Mouse (Mus musculus) embryonic stem cell, embryonic (primary cell): ENCODE results near the gene Slc38a2.

Experiments used
- CTCF ChIA-PET, 4 experiments: fragments of 300-600 bp in 2 of 4; fragments of 350-600 bp in 2 of 4; sonication (Branson Sonifier 250); formaldehyde crosslinking; loops; one replicate each; lab custom pipeline; 2022; ENCODE audit warnings: inconsistent platforms in 2 of 4; lab: Charles Lee
- POLR2A ChIA-PET, 4 experiments: fragments of 300-600 bp in 2 of 4; fragments of 350-600 bp in 2 of 4; sonication (Branson Sonifier 250); formaldehyde crosslinking; loops; one replicate each; lab custom pipeline; 2022; ENCODE audit warnings: antibody characterized with exemption in 4 of 4, inconsistent platforms in 1 of 4; lab: Charles Lee

The Slc38a2 gene

DNA sequence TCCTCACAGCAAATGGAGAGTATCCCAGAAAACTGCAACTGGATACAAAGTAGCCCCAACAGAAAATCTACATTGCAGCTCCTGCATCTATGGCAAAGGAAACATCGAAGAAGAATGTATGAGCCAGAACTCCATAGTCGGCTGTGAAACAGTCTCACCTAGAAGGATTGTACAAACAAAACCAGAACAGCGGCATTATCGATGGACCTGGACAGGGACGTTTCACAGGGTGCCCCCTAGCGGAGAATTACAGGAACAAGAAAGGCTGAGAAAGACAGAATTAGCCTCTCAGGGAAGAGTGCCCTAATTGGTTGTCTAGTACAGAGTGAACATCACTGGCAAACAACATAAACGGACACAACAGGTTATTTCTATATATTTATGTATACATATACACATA, 32.9 kb downstream of the Slc38a2 start:
- POLR2A ChIA-PET, result interaction anchor here in 2 of 4 experiments (0.5 to 2.0 kb wide), 9 partner anchors 8 to 124 kb away, joined by 3 to 13 read pairs (median 4); no protein-coding TSS in a partner anchor

DNA sequence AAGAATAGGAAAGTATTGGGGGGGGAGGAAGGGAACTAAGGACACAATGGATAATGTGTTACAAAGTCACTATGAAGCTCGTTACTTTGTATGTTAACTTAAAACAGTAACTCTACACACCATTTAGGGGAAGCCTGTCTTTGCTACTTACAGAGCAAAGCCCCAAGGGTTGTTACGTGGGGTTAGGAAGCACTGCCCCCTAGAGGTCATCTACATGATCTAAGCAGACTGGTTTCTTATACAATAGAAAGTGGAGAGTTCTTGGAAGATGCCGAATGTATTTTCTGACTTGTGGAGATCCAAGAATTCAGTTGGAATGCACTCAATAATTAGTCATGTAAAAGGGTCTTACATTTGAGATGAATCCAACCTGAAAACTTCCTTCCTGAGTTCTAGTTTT, 33.6 kb downstream of the Slc38a2 start:
- POLR2A ChIA-PET, result interaction anchor here in 3 of 4 experiments (0.6 to 1.4 kb wide), 7 partner anchors 24 to 150 kb away, joined by 3 to 4 read pairs (median 3); no protein-coding TSS in a partner anchor
- CTCF ChIA-PET, result interaction anchor here (0.6 to 3.2 kb wide), 16 partner anchors 8 to 541 kb away, joined by 3 to 15 read pairs (median 4); no protein-coding TSS in a partner anchor

More for the DNA sequence above, 32.9 kb downstream of the Slc38a2 start:
- CTCF ChIA-PET, result interaction anchor here (0.6 to 3.2 kb wide), 20 partner anchors 9 to 855 kb away, joined by 3 to 15 read pairs (median 4); no protein-coding TSS in a partner anchor

DNA sequence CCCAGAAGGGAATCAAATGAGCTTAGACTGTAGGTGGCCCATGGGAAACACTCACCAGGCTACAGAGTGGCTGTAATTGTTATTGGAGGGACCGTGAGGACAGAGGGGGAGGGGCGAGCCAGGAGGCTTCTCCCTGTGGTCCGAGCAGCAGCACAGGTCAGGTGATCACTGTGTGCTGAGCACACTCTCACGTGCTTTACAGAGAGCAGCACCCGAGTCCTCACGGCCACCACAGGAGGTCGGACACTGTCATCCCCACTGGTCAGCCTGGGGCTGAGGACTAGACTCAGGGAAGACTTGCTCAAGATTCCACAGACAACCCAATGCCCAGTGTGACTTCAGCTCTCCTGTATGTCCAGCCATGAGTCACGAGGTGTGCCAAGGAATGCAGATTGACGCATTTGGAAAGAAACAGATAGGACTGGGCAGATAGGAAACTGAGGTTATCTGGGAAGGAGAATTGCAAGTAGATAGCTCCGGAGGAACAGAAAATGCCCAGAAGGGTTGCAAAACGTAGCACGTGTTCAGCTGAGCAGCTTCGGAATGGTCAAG, 38.9 kb downstream of the Slc38a2 start:
- POLR2A ChIA-PET, result interaction anchor here in 3 of 4 experiments (0.6 to 23.6 kb wide), 31 partner anchors 14 to 425 kb away, joined by 3 to 275 read pairs (median 5); partner anchors contain the start of gene Slc38a1 (in 2 of the 3)
- CTCF ChIA-PET, result interaction anchor here in 3 of 4 experiments (0.6 to 1.5 kb wide), 5 partner anchors 14 to 1999 kb away, joined by 3 to 9 read pairs (median 6); no protein-coding TSS in a partner anchor

DNA sequence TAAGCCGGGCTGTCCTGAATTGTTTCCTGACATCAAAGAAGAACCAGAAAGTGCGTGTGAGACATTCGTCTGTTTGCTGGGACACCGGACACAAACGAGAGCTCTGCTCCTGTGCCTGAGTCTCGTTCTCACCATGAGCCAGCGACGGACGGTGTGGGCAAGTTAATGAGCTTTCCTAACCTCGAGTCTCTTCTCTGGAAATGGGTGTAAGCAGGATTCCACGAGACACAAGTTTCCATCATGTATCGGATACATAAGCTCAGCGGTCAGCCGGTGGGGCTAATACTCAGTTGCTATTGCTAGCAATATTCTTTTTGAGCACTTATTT, 41.3 kb downstream of the Slc38a2 start:
- ChIA-PET CTCF (interaction anchor here in 3 of 4 experiments (0.5 to 1.8 kb wide), 8 partner anchors 8 to 313 kb away, joined by 3 to 10 read pairs (median 4); no protein-coding TSS in a partner anchor), POLR2A (interaction anchor here in 3 of 4 experiments (0.5 to 23.6 kb wide), 47 partner anchors 8 to 993 kb away, joined by 3 to 275 read pairs (median 5); partner anchors contain the start of gene Slc38a1 (in 2 of the 3))

DNA sequence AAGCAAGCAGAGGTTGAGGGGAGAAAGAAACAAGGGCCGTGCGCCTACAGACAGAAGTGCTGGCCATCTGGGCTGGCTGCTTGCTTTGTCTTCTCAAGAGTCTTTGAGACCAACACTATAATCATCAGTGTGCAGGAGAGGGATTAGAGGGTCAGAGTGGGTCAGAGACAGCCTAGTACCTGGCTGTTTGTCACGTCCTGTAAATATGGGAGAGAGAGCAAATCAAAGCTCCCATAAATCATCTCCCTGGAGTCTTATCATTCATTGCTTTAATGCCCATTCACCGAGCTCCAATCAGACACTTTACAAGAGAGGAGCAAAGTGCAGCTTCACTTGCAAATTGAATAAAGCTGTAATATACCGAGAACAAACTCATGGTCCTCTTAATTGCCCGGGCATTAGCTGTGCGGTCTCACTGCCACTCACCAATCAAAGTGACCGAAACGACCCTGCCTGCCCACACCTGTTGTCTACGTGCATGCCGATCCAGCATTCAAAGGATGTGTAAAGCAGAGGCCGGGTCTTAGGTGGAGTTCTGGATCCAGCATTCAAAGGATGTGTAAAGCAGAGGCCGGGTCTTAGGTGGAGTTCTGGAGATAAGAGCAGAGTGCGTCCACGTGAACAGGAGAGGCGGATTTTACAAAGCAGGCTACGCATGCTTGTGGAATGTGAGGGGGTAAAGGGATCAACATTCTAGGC, 41.8 kb downstream of the Slc38a2 start:
- ChIA-PET POLR2A (interaction anchor here in 3 of 4 experiments (0.5 to 23.6 kb wide), 37 partner anchors 8 to 378 kb away, joined by 3 to 275 read pairs (median 5); partner anchors contain the start of gene Slc38a1 (in 2 of the 3)), CTCF (interaction anchor here (0.5 to 1.8 kb wide), 8 partner anchors 9 to 313 kb away, joined by 3 to 10 read pairs (median 4); no protein-coding TSS in a partner anchor)

DNA sequence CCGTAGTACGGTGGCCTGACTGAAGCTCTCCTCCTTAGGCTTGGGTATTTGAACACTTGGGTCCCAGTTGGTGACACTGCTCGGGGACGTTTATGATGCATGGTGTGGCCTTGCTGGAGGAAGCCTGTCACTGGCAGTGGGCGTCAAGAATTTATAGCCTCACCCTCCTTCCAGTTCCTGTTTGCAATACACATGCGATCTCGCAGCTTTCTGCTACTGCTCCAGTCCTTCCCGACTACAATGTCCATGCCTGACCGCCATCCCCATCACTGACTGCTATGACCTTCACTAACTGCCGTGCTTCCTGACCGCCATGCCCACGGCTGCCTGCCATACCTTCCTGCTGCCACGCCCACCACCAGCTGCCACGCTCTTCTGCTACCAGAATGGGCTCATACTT, 44.0 kb downstream of the Slc38a2 start:
- POLR2A ChIA-PET, result interaction anchor here in 2 of 4 experiments (1.2 to 23.6 kb wide), 4 partner anchors 9 to 17 kb away, joined by 3 to 275 read pairs (median 20); partner anchors contain the start of gene Slc38a1 (in 2 of the 2)
- CTCF ChIA-PET, result no interaction called here

DNA sequence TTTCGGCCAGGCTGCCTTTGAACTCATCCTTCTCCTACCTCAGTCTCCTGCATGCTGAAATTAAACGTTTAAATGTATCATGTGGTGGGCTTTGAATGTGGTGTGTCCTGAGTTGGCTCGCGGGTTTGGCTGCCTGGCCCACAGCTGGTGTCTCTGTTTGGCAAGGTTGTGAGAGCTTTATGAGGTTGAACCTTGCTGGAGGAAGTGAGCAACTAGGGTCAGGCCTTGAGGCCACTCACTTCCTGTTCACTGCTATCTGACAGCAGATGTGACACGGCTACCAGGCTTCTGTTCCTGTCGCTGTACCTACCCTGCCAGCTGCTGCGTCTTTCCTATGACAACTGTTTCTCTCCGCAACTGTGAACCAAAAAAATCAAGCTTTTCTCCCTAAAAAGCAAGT, 44.8 kb downstream of the Slc38a2 start:
- POLR2A ChIA-PET, result interaction anchor here in 3 of 4 experiments (0.6 to 23.6 kb wide), 6 partner anchors 8 to 504 kb away, joined by 3 to 275 read pairs (median 7); partner anchors contain the start of gene Slc38a1 (in 2 of the 3)
- CTCF ChIA-PET, result no interaction called here

DNA sequence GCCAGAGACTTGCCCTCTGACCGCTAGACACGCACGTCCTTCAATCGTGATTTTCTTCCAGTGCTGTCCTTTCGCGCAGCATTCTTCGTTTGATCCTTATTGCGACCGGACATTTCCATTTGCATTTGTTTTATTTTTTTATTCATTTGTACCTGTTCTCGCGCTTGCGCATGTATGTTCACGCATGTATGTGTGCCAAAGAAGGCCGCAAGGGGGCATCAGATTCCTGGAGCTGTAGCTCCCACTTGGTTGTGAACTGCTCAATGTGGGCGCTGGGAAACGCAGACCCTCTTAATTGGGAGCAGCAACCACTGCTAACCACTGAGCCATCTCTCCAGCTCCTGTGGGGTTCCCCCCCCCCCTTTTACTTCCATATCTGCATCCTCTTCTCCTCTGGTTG, 46.5 kb downstream of the Slc38a2 start:
- CTCF ChIA-PET, result interaction anchor here in 1 of 4 experiments (0.9 to 1.5 kb wide), 2 partner anchors 9 to 101 kb away, joined by 3 read pairs; no protein-coding TSS in a partner anchor
- POLR2A ChIA-PET, result interaction anchor here in 3 of 4 experiments (0.7 to 23.6 kb wide), 6 partner anchors 8 to 43 kb away, joined by 3 to 275 read pairs (median 3); partner anchors contain the start of gene Slc38a1 (in 1 of the 3)

DNA sequence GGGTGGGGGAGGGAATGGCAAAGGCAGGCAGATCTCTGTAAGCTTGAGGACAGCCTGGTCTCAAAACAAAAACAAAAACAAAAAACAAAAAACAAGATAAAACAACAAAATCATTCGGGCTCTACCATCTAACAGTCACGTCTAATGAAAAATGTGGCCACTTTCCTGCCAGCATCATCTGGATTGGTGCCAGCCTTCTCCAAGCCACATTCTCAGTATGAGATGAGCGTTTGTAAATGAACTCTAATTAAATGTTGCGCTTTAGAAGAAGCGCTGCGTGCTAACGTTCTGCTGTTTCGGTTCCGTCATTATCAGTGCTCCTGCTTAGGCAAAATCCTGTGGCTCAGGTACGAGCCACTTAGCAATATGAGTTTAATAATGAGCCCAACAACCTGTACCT, 47.0 kb downstream of the Slc38a2 start:
- POLR2A ChIA-PET, result interaction anchor here in 2 of 4 experiments (0.7 to 23.6 kb wide), 4 partner anchors 11 to 55 kb away, joined by 3 to 275 read pairs (median 38); partner anchors contain the start of gene Slc38a1 (in 1 of the 2)
- CTCF ChIA-PET, result interaction anchor here in 1 of 4 experiments (1.5 kb wide), 1 partner anchor 9 kb away, joined by 3 read pairs; no protein-coding TSS in a partner anchor

DNA sequence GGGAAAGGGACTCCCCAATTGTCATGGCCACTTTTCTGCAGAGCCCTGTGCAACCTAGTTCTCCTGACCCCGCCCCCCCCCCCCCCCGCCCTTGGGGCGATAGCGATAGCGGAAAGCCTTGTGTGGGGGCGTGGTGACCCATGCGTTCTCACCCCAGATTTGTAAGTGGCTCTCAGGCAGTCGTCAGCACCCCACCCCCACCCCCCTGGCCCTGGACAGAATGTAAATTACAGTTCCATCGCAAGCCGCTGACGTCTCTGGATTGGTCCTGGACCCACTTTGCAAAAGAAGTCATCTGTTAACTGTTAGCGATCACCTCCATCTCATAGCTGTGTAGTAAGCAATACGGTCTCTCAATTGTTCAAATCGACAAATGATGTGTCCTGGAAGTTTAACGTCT, 52.2 kb downstream of the Slc38a2 start:
- CTCF ChIA-PET, result interaction anchor here in 2 of 4 experiments (0.6 to 1.2 kb wide), 2 partner anchors 13 to 843 kb away, joined by 3 read pairs; no protein-coding TSS in a partner anchor
- POLR2A ChIA-PET, result interaction anchor here in 3 of 4 experiments (0.6 to 23.6 kb wide), 10 partner anchors 6 to 319 kb away, joined by 3 to 275 read pairs (median 6); partner anchors contain the start of gene Slc38a1 (in 1 of the 3)

DNA sequence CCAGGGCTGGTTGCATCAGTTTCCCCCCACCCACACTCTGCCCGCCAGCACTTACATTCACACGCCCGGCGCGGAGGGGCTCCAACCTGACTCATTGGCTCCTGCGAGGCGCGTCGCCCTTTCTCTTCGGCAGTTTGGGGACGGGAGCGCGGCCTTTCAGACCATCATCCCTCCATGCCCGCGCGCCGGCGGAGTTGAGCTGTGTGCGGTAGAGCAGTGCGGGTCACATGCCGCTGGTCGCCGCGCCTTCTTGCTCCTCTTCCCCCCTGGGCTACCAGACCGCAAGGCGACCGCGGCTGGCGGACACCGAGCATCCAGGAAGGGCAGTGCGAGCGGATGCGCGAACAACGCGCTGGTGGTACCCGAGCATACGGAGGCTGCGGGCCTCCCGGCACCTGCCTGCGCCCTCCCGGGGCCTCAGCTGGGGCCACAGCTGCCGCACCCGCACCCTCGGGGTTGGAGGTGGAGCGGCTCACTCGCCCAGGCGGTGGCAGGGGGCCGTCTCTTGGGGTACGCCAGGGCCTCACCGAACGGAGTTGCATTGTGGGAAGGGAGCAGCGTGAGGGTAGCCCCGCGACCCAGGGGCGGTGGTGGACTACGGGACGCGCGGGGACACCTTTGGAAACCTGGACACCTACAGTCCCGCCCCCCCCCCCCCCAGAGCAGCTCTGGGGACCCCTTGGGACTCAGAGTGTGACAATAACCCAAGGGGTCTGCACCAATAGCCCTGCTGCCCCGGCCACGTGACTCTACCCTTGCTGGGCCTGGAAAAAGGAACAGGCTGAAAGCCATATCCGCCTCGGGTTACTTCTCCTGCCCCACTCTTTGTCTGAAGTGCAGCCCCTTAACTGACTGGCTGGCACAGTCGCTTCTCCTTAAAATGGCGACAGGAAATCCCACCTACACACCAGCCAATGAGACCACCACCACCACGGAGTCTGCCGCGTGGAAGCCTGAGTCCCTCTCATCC, 56.8 kb downstream of the Slc38a2 start, which contains the start of gene Slc38a1:
Gene Slc38a1 (minus strand): TSS at position 478 of the 970 bp plus-strand sequence.
- ChIA-PET POLR2A (interaction anchor here (0.6 to 23.6 kb wide), 49 partner anchors 4 to 623 kb away, joined by 3 to 275 read pairs (median 4); partner anchors contain the start of gene Slc38a1 (in 1 of the 4)), CTCF (interaction anchor here in 2 of 4 experiments (0.6 to 0.7 kb wide), 5 partner anchors 8 to 525 kb away, joined by 3 to 13 read pairs (median 4); no protein-coding TSS in a partner anchor)

DNA sequence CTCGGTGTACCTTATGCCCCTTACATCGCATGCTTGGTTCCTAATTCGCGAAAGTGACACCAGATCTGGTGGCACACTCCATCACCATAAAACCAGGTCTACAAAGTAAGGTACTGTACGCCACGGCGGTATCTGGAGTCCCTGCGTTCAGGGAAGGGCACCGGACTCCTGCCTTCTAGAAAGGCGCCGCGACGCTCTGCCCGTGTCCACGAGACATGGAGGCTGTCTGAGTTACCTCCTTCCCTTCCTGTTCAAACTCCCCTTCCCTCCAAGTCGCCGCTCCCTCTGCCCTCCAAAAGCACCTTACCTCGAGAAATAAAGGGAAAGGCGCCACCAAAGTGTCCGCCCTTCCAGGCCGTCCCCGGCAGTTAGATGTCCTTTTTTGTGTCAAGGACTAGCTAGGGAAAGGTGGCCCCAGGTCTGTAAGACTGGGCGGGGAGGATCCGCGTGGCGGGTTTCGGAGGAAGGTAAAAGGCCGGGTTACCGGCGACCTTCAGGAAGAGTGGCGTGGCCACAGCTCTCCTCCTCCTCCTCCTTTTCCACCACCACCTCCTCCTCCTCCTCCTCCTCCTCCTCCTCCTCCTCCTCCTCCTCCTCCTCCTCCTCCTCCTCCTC, 57.6 kb downstream of the Slc38a2 start:
- CTCF ChIA-PET, result interaction anchor here in 1 of 4 experiments (0.6 to 0.7 kb wide), 2 partner anchors 316 to 525 kb away, joined by 4 to 13 read pairs; no protein-coding TSS in a partner anchor

DNA sequence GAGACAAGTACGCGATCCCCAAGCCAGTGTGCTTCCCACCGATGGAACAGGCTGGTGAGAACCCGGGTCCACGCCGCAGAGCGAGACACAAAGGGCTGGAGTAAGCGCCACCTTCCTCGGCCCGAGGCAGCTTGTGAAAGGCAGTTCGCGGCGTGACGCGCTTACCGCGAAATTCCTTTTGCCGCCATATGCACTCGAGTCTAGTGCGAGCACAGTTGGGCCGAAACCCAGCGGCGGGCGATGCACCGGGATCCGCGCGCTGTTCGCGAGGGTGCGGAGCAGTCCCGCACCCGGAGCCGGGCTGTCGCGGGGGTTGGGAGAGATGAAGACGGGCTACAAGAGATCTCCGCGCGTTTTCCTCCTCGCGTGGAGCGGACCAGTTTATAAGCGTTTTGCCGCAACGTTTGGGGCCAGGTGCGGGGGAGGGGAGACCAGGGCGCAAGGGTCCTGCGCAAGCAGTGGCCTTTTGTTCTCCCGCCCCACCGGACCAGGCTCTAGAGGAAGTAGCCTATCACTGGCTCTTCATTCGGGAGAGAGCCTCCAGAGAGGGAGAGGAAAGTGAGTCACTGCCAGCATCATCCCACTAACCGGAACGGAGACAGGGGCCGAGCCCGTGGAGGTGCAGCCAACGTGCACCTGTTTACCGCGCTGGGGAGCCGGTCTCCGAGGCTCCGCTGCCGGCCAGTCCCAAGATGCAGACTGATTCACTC, 58.3 kb downstream of the Slc38a2 start:
- CTCF ChIA-PET, result interaction anchor here in 1 of 4 experiments (0.6 to 0.7 kb wide), 2 partner anchors 19 to 68 kb away, joined by 5 to 7 read pairs; no protein-coding TSS in a partner anchor
- POLR2A ChIA-PET, result interaction anchor here in 3 of 4 experiments (0.7 to 23.6 kb wide), 32 partner anchors 2 to 417 kb away, joined by 3 to 275 read pairs (median 6); partner anchors contain the start of gene Slc38a1 (in 1 of the 3)

More for the DNA sequence above, 57.6 kb downstream of the Slc38a2 start:
- POLR2A ChIA-PET, result interaction anchor here (0.5 to 23.6 kb wide), 38 partner anchors 3 to 622 kb away, joined by 3 to 275 read pairs (median 5); partner anchors contain the start of gene Slc38a1 (in 1 of the 4)

DNA sequence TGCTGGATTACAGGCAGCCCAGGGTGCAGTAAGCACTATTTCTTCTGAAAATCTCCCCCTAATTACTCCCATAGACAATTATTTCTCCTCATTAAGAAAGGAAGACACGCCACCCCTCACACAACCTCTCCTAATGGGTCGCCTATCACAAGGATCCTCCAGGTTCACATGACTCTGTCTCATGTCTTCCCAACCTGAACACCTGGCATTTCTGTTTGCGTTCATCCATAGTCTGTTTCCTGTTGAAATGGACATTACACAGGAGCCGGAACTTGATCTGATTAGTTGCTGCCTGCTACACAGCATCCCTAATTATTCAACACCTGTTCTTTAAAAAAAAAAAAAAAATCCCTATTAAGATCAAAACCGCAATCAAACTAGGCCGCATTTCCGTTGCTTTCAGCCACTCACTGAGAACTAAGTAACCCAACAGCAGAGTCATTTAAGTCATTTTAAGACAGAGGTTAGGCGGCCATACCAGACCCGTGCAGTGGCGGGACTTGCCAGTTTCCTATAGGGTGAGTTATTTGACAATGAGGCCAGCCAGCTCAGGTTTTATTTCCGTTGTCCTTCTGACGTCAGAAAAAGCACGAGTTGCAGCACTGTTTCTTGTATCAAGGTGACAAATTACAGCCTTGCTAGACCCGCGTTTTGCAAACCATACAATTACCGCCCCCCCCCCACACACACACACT, 59.1 kb downstream of the Slc38a2 start:
- CTCF ChIA-PET, result interaction anchor here in 1 of 4 experiments (0.6 to 0.7 kb wide), 2 partner anchors 18 to 69 kb away, joined by 5 to 7 read pairs; no protein-coding TSS in a partner anchor

More for the DNA sequence above, 59.1 kb downstream of the Slc38a2 start:
- POLR2A ChIA-PET, result interaction anchor here in 3 of 4 experiments (0.6 to 19.8 kb wide), 32 partner anchors 9 to 1363 kb away, joined by 3 to 275 read pairs (median 4); partner anchors contain the start of gene Slc38a1 (in 1 of the 3)
